Mouse (Mus musculus): ENCODE data around the gene Btbd19. TPM values are rescaled to one million over a fixed set of nuclear protein-coding genes. Genes with fewer than 3 reads are reported as not detected.

Btbd19 gene
- polyA plus RNA-seq (2012; rRNA removed): 3.8 and 4.5 TPM in 2 replicates

GRCm38 (mm10) chr4:117125348-117125909, at the start of gene Btbd19:
Gene Btbd19 (minus strand): TSS chr4:117125725.
- peak within 1 kb of the TSS; percentile 95 for H3K27ac ChIP-seq (ENCODE audit: insufficient read depth, low read depth, low read length)
- TF ChIP-seq POLR2A (IDR thresholded peaks at IDR 0.05; ENCODE audit: low read depth, low read length) (no peak), CTCF (IDR thresholded peaks at IDR 0.05; ENCODE audit: extremely low read depth, insufficient read length, insufficient replicate concordance, low read depth, low read length) (no peak)
- no peaks in the 10 kb centered on the region for H3K27me3 ChIP-seq (ENCODE audit: control insufficient read depth, insufficient read depth, low read length)
- peaks cover 13% of the 10 kb centered on the region for H3K36me3 ChIP-seq (ENCODE audit: control insufficient read depth, insufficient read depth, low read length)
- H3K4me1 ChIP-seq (ENCODE audit: control insufficient read depth, insufficient read depth, insufficient read length, low read length): peaks cover 28% of the 10 kb centered on the region
- WGBS: 56% methylated on average over 8 of the region's 8 CpGs
- H3K4me3 ChIP-seq (ENCODE audit: low read depth, low read length): no peak within 1 kb of the TSS

GRCm38 (mm10) chr4:117169936-117170335, 44.4 kb upstream of the Btbd19 start:
- no peak for TF ChIP-seq POLR2A (IDR thresholded peaks at IDR 0.05; ENCODE audit: low read depth, low read length)
- TF ChIP-seq CTCF (IDR thresholded peaks at IDR 0.05; ENCODE audit: extremely low read depth, insufficient read length, insufficient replicate concordance, low read depth, low read length): no peak
- no peaks in the 10 kb centered on the region for H3K27me3 ChIP-seq (ENCODE audit: control insufficient read depth, insufficient read depth, low read length)
- H3K4me3 ChIP-seq (ENCODE audit: low read depth, low read length): no peak overlapping the region
- H3K36me3 ChIP-seq (ENCODE audit: control insufficient read depth, insufficient read depth, low read length): peaks cover 28% of the 10 kb centered on the region
- no peaks in the 10 kb centered on the region for H3K4me1 ChIP-seq (ENCODE audit: control insufficient read depth, insufficient read depth, insufficient read length, low read length)
- no peak overlapping the region for H3K27ac ChIP-seq (ENCODE audit: insufficient read depth, low read depth, low read length)
- WGBS: 81% methylated on average over 5 of the region's 5 CpGs

- H3K36me3 ChIP-seq (ENCODE audit: control insufficient read depth, insufficient read depth, low read length): peaks cover 10% of the 10 kb centered on the region; the same call in 1 of the 2 replicates
- no peak overlapping the region for H3K27ac ChIP-seq (ENCODE audit: insufficient read depth, low read depth, low read length)
- 84% methylated on average over 4 of the region's 4 CpGs for WGBS
- H3K4me1 ChIP-seq (ENCODE audit: control insufficient read depth, insufficient read depth, insufficient read length, low read length): no peaks in the 10 kb centered on the region
- TF ChIP-seq CTCF (IDR thresholded peaks at IDR 0.05; ENCODE audit: extremely low read depth, insufficient read length, insufficient replicate concordance, low read depth, low read length) (no peak), POLR2A (IDR thresholded peaks at IDR 0.05; ENCODE audit: low read depth, low read length) (no peak)
- H3K27me3 ChIP-seq (ENCODE audit: control insufficient read depth, insufficient read depth, low read length): no peaks in the 10 kb centered on the region
- H3K4me3 ChIP-seq (ENCODE audit: low read depth, low read length): no peak overlapping the region
Observed at GRCm38 (mm10) chr4:117161183-117161582, 35.7 kb upstream of the Btbd19 start.

GRCm38 (mm10) chr4:117159666-117160065, 34.1 kb upstream of the Btbd19 start:
- H3K4me1 ChIP-seq (ENCODE audit: control insufficient read depth, insufficient read depth, insufficient read length, low read length): no peaks in the 10 kb centered on the region
- H3K27ac ChIP-seq (ENCODE audit: insufficient read depth, low read depth, low read length): no peak overlapping the region
- H3K36me3 ChIP-seq (ENCODE audit: control insufficient read depth, insufficient read depth, low read length): peaks cover 12% of the 10 kb centered on the region
- no peaks in the 10 kb centered on the region for H3K27me3 ChIP-seq (ENCODE audit: control insufficient read depth, insufficient read depth, low read length)
- TF ChIP-seq CTCF (IDR thresholded peaks at IDR 0.05; ENCODE audit: extremely low read depth, insufficient read length, insufficient replicate concordance, low read depth, low read length) (no peak), POLR2A (IDR thresholded peaks at IDR 0.05; ENCODE audit: low read depth, low read length) (no peak)
- WGBS: 73% methylated on average over 10 of the region's 10 CpGs
- H3K4me3 ChIP-seq (ENCODE audit: low read depth, low read length): no peak overlapping the region

GRCm38 (mm10) chr4:117156372-117156771, 30.8 kb upstream of the Btbd19 start:
- WGBS: 29% methylated on average over 6 of the region's 6 CpGs
- H3K4me3 ChIP-seq (ENCODE audit: low read depth, low read length): peak overlapping the region; percentile 77
- TF ChIP-seq POLR2A (IDR thresholded peaks at IDR 0.05; ENCODE audit: low read depth, low read length) (no peak), CTCF (IDR thresholded peaks at IDR 0.05; ENCODE audit: extremely low read depth, insufficient read length, insufficient replicate concordance, low read depth, low read length) (no peak)
- H3K4me1 ChIP-seq (ENCODE audit: control insufficient read depth, insufficient read depth, insufficient read length, low read length): no peaks in the 10 kb centered on the region
- H3K27me3 ChIP-seq (ENCODE audit: control insufficient read depth, insufficient read depth, low read length): no peaks in the 10 kb centered on the region
- H3K36me3 ChIP-seq (ENCODE audit: control insufficient read depth, insufficient read depth, low read length): peaks cover 32% of the 10 kb centered on the region
- H3K27ac ChIP-seq (ENCODE audit: insufficient read depth, low read depth, low read length): no peak overlapping the region

GRCm38 (mm10) chr4:117155792-117156355, 30.3 kb upstream of the Btbd19 start, which contains the start of gene Rps8:
Gene Rps8 (minus strand): TSS chr4:117156243.
- peak within 1 kb of the TSS; percentile 55 for H3K27ac ChIP-seq (ENCODE audit: insufficient read depth, low read depth, low read length)
- WGBS: under 1% methylated on average over 52 of the region's 52 CpGs

GRCm38 (mm10) chr4:117155020-117155791, 29.7 kb upstream of the Btbd19 start:
- H3K4me3 ChIP-seq (ENCODE audit: low read depth, low read length): peak overlapping the region; percentile 77
- TF ChIP-seq POLR2A (IDR thresholded peaks at IDR 0.05; ENCODE audit: low read depth, low read length): no peak
- TF ChIP-seq CTCF (IDR thresholded peaks at IDR 0.05; ENCODE audit: extremely low read depth, insufficient read length, insufficient replicate concordance, low read depth, low read length): no peak
- under 1% methylated on average over 44 of the region's 44 CpGs for WGBS
- peaks cover 42% of the 10 kb centered on the region for H3K36me3 ChIP-seq (ENCODE audit: control insufficient read depth, insufficient read depth, low read length)
- H3K27ac ChIP-seq (ENCODE audit: insufficient read depth, low read depth, low read length): peak overlapping the region; percentile 55
- H3K27me3 ChIP-seq (ENCODE audit: control insufficient read depth, insufficient read depth, low read length): no peaks in the 10 kb centered on the region
- no peaks in the 10 kb centered on the region for H3K4me1 ChIP-seq (ENCODE audit: control insufficient read depth, insufficient read depth, insufficient read length, low read length)

More at GRCm38 (mm10) chr4:117155792-117156355, 30.3 kb upstream of the Btbd19 start, which contains the start of gene Rps8:
- peaks cover 36% of the 10 kb centered on the region for H3K36me3 ChIP-seq (ENCODE audit: control insufficient read depth, insufficient read depth, low read length)
- peak; percentile 90 for TF ChIP-seq POLR2A (IDR thresholded peaks at IDR 0.05; ENCODE audit: low read depth, low read length)
- no peak for TF ChIP-seq CTCF (IDR thresholded peaks at IDR 0.05; ENCODE audit: extremely low read depth, insufficient read length, insufficient replicate concordance, low read depth, low read length)
- no peaks in the 10 kb centered on the region for H3K27me3 ChIP-seq (ENCODE audit: control insufficient read depth, insufficient read depth, low read length)
- peak within 1 kb of the TSS; percentile 77 for H3K4me3 ChIP-seq (ENCODE audit: low read depth, low read length)
- H3K4me1 ChIP-seq (ENCODE audit: control insufficient read depth, insufficient read depth, insufficient read length, low read length): no peaks in the 10 kb centered on the region
